Mouse (Mus musculus) hindbrain, embryonic 12.5 days (tissue): ENCODE measurements around the gene Trim44. TPM values are rescaled to one million over a fixed set of nuclear protein-coding genes. Genes with fewer than 3 reads are reported as not detected.

Experiments used
- ATAC-seq: fragments of 200-750 bp; cut with Nextera tagmentation; 2 replicates; pipeline ENCODE4 v1.8.0; 2017; ENCODE audit warnings: moderate TSS enrichment; ENCODE audit not compliant: low FRiP score
- H3K27ac ChIP-seq: fragments of 300-500 bp; sonication (generic); 2 replicates; pipeline ENCODE4 v1.5.1; 2016; ENCODE audit warnings: mild to moderate bottlenecking
- H3K27me3 ChIP-seq: fragments of 300-500 bp; sonication (generic); 2 replicates; pipeline ENCODE4 v1.6.1; 2016; ENCODE audit warnings: mild to moderate bottlenecking
- H3K36me3 ChIP-seq: fragments of 300-500 bp; sonication (generic); 2 replicates; pipeline ENCODE4 v1.6.1; 2016; ENCODE audit warnings: mild to moderate bottlenecking
- H3K4me1 ChIP-seq: fragments of 300-500 bp; sonication (generic); 2 replicates; pipeline ENCODE4 v1.6.1; 2016
- H3K4me2 ChIP-seq: fragments of 300-500 bp; sonication (generic); replicated peaks from 2 replicates; pipeline ENCODE4 v1.6.1; 2016; ENCODE audit warnings: mild to moderate bottlenecking
- H3K4me3 ChIP-seq: fragments of 300-500 bp; sonication (generic); 2 replicates; pipeline ENCODE4 v1.5.1; 2016; ENCODE audit warnings: mild to moderate bottlenecking
- H3K9ac ChIP-seq: fragments of 300-500 bp; sonication (generic); 2 replicates; pipeline ENCODE4 v1.6.1; 2016; ENCODE audit warnings: mild to moderate bottlenecking, moderate library complexity
- H3K9me3 ChIP-seq: fragments of 300-500 bp; sonication (generic); replicated peaks from 2 replicates; pipeline ENCODE4 v1.6.1; 2016; ENCODE audit warnings: mild to moderate bottlenecking
- WGBS: fragments of 180-500 bp; shearing (Covaris S2); methylation state at CpG from one replicate; pipeline ENCODE4 v1.1.7; 2016; 5-methylcytosine and 5-hydroxymethylcytosine counted together
- polyA plus RNA-seq: library from polyadenylated mRNA; unstranded; fragments of >200 nt; fragmentation: Nextera tagmentation; extraction: Ambion mirVana; gene quantifications from 2 replicates; pipeline ENCODE4 v1.2.1, GENCODE M21; 2016

Trim44 gene
- polyA plus RNA-seq, 1 experiment from 2014 or later, result 65.6 TPM

DNA sequence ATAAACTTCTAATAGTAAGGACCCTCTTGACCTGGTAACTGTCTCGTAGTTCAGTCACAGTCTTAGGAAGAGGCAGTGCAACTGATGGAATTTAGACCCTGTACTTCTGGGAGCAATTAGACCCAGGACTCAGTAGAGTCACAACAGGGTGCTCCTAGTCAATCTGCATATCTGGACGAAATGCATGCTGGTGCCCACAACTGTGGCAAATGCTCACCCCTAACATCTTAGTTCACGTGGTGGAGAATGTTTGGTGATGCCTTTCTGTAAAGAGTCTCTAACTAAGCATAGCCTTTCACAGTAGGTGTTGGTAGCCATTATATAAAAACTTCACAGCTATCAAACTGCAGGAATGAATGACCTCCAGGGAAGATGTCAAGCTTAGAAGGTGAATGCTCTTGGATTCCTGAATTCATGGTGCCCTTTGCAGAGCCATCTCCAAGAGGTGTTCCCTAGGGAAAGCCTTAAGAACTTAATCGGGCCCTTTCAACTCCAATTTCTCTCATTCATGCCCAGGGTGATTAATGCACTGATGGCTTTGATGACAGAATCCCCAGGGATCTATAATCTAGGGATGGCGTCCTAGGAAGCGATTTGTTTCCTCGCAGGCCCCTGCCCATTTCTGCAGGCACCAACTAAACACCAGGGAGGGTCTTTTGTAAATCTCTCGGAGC lies 29.9 kb upstream of the Trim44 start:
- no peaks in the 10 kb centered on the region for H3K36me3 ChIP-seq
- no peaks in the 10 kb centered on the region for H3K4me1 ChIP-seq
- H3K4me3 ChIP-seq, result no peak overlapping the region
- no peaks in the 10 kb centered on the region for H3K27me3 ChIP-seq
- H3K4me2 ChIP-seq, result no peak overlapping the region
- no peaks in the 10 kb centered on the region for H3K9me3 ChIP-seq
- no peak overlapping the region for H3K27ac ChIP-seq
- 25% methylated on average over 8 of the region's 8 CpGs for WGBS
- no peak for ATAC-seq
- no peak overlapping the region for H3K9ac ChIP-seq

DNA sequence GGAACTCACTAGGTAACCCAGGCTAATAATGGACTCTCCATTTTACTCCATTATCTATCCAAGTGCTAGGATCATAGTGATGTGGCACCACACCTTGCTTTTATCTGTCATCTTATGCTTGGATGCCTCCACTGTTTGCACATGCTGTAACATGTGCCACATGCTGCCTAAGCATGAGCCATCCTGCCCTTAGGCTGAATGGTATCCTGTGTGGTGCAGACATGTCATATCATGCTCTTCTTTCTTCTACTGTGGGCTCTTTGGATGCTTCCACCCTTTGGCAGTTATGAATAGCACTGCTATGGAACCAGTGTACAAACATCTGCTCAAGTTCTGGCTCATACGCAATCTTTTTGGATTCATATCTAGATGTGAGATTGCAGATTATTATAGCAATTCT lies 26.3 kb upstream of the Trim44 start:
- 100% methylated on average over 1 of the region's 1 CpGs for WGBS
- no peak for ATAC-seq

DNA sequence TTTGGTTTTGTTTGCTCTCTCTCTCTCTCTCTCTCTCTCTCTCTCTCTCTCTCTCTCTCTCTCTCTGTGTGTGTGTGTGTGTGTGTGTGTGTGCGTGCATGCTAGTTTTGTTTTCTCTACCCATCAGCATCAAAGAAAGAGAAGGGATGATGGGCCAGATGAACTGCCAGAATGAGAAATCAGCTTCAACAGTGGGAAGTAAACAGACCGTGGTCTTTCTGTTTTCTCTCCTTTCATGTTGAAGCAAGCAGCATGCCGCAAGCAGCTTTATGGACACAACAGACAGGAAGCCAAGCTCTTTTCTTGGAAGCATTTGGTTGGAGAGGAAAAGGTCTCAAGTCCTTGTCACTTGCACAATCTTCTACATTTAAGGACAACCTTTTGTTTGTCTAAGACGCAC lies 23.5 kb upstream of the Trim44 start:
- Histone ChIP-seq H3K27ac (no peak overlapping the region), H3K36me3 (no peaks in the 10 kb centered on the region), H3K4me3 (no peak overlapping the region), H3K4me2 (no peak overlapping the region), H3K9me3 (no peaks in the 10 kb centered on the region), H3K9ac (no peak overlapping the region), H3K27me3 (no peaks in the 10 kb centered on the region), H3K4me1 (no peaks in the 10 kb centered on the region)
- WGBS, result 54% methylated on average over 3 of the region's 4 CpGs
- ATAC-seq, result no peak

More for the DNA sequence above, 26.3 kb upstream of the Trim44 start:
- Histone ChIP-seq H3K27me3 (no peaks in the 10 kb centered on the region), H3K36me3 (no peaks in the 10 kb centered on the region), H3K27ac (no peak overlapping the region), H3K4me1 (no peaks in the 10 kb centered on the region), H3K4me3 (no peak overlapping the region), H3K9ac (no peak overlapping the region), H3K4me2 (no peak overlapping the region), H3K9me3 (no peaks in the 10 kb centered on the region)

DNA sequence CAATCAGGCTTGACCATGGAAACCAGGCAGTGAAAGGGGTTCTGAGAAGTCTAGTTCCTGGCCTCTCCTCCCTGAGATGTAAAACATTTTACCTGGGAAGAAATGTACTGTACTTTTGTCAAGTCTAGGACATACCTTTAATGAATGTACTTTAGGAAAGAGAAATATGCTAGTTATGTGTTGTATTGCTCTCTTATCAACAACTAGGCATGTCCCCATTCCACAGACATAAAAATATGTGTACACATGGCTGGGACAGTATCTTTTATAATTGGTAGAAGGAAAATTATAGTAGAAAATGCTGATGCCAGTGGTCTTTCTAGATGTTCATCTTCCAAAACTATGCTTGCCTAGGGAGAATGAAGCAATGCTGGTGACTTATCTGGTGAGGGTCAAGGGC lies 20.3 kb upstream of the Trim44 start:
- ATAC-seq, result no peak
- Histone ChIP-seq H3K4me1 (no peaks in the 10 kb centered on the region), H3K36me3 (no peaks in the 10 kb centered on the region), H3K27me3 (no peaks in the 10 kb centered on the region), H3K27ac (no peak overlapping the region), H3K4me3 (no peak overlapping the region), H3K9me3 (no peaks in the 10 kb centered on the region), H3K4me2 (no peak overlapping the region), H3K9ac (no peak overlapping the region)

DNA sequence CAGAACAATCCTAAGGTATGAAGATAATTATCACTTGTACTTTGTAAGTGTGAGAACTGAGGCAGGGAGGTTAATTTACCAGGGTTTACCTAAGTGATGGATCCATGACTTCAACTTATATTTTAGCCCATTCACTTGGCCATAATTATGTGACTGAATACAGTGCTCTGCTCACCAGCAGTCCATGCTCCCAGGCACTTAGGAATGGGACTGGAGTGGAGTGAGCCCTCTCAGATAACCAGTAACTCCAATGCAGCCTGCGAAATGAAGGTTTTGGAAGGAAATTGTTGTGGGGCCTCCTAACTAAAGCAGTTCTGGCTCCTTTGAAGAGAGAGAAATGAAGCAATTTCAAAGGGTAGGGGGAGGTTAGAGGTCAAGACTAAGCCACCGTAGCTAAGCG lies 18.8 kb upstream of the Trim44 start:
- WGBS, result 43% methylated on average over 3 of the region's 3 CpGs

DNA sequence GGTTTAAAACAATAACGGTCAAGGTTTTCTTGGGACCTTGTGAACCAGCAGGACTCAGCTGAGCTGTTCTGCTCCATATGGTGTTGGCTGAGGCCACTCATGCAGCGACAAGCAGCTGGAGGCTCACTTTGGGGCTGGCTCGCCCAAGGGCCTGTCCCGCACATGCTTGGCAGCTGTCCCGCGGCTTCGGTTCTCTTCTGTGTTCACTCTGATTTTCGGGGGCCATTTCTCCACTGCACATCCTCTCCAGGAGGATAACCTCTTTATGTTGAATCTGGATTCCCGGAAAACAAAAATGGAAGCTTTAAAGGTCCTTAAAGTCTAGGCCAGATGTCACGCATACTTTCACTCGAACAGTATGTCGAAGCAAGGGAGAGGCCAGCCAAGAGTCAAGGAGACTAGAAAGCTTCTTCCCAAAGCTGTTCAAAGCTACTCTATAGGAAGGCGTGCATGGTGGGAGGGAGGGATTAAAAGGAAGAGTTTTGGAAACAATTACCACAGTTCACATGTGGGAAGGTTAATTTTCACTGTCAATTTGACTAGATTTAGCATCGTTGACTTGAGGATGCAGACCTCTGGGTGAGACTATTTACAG lies 8.6 kb upstream of the Trim44 start:
- Histone ChIP-seq H3K4me2 (no peak overlapping the region), H3K27ac (no peak overlapping the region), H3K9me3 (no peaks in the 10 kb centered on the region), H3K4me1 (no peaks in the 10 kb centered on the region), H3K27me3 (no peaks in the 10 kb centered on the region), H3K36me3 (no peaks in the 10 kb centered on the region), H3K4me3 (no peak overlapping the region), H3K9ac (no peak overlapping the region)
- WGBS, result 89% methylated on average over 14 of the region's 14 CpGs
- ATAC-seq, result no peak

More for the DNA sequence above, 18.8 kb upstream of the Trim44 start:
- Histone ChIP-seq H3K36me3 (no peaks in the 10 kb centered on the region), H3K4me3 (no peak overlapping the region), H3K9me3 (no peaks in the 10 kb centered on the region), H3K27ac (no peak overlapping the region), H3K27me3 (no peaks in the 10 kb centered on the region), H3K4me2 (no peak overlapping the region), H3K4me1 (no peaks in the 10 kb centered on the region), H3K9ac (no peak overlapping the region)
- no peak for ATAC-seq

DNA sequence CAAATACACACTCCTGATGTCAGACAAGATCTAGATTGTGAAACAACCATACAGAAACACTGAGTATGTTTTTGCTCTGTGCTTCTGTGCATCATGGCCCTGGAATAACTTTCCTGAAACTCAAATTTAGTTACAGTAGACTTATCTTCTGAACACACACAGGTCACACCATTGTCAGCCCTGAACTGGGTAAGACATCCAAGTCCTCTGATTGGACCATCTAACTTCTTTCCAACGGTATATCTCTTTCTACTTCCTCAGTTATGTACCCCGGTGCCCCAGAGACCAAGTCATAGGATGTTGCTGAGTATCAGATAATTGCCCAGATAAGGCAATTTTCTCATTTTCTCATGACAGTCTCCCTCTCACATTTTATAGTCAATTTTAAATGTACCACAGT lies 5.1 kb upstream of the Trim44 start:
- peaks cover 2% of the 10 kb centered on the region for H3K4me1 ChIP-seq
- no peak overlapping the region for H3K9ac ChIP-seq
- no peak overlapping the region for H3K27ac ChIP-seq
- no peak overlapping the region for H3K4me3 ChIP-seq
- H3K27me3 ChIP-seq, result no peaks in the 10 kb centered on the region
- no peaks in the 10 kb centered on the region for H3K36me3 ChIP-seq
- no peak for ATAC-seq
- 83% methylated on average over 2 of the region's 2 CpGs for WGBS
- no peaks in the 10 kb centered on the region for H3K9me3 ChIP-seq
- no peak overlapping the region for H3K4me2 ChIP-seq

DNA sequence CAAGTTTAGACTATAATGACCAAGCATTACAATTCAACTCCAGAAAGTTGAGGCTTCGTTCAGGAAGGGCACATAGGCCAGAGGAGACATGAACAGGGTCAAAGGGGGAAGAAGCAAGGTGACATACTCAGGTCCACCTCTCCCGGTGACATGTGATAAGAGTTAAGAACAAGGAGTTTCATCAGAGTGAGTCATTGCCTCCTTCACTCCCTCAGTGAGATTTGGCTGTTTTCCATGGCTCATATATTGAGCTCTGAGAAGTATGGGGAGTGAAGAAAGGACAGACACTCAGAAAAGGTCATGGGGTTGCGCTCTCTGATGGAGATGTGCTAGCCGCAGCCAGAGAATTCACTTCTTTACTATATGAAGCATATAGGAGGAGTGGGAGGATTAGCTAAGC lies 3.0 kb upstream of the Trim44 start:
- Histone ChIP-seq H3K36me3 (no peaks in the 10 kb centered on the region), H3K9me3 (no peaks in the 10 kb centered on the region), H3K27ac (no peak overlapping the region), H3K27me3 (no peaks in the 10 kb centered on the region), H3K4me2 (no peak overlapping the region), H3K4me3 (no peak overlapping the region), H3K4me1 (peaks cover 11% of the 10 kb centered on the region), H3K9ac (no peak overlapping the region)
- no peak for ATAC-seq
- WGBS, result 82% methylated on average over 4 of the region's 4 CpGs

DNA sequence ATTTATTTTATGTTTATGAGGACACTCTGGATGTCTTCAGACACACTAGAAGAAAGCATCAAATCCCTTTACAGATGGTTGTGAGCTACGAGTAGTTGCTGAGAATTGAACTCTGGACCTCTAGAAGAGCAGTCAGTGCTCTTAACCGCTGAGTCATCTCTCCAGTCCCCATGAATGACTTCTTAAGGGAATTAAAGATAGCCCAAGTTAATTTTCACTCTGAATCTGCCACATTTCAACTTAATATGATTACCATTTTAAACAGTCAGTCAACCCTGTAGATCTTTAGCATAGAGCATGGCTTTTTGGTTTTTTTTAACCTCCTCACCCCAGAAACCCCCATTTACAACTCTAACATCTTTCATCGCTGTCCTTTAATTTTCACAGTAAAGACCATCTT lies 2.1 kb upstream of the Trim44 start:
- Histone ChIP-seq H3K4me2 (no peak overlapping the region), H3K4me3 (no peak overlapping the region), H3K27ac (no peak overlapping the region), H3K9ac (no peak overlapping the region), H3K27me3 (no peaks in the 10 kb centered on the region), H3K36me3 (no peaks in the 10 kb centered on the region), H3K9me3 (no peaks in the 10 kb centered on the region), H3K4me1 (peaks cover 11% of the 10 kb centered on the region)
- 90% methylated on average over 3 of the region's 3 CpGs for WGBS
- ATAC-seq, result no peak

DNA sequence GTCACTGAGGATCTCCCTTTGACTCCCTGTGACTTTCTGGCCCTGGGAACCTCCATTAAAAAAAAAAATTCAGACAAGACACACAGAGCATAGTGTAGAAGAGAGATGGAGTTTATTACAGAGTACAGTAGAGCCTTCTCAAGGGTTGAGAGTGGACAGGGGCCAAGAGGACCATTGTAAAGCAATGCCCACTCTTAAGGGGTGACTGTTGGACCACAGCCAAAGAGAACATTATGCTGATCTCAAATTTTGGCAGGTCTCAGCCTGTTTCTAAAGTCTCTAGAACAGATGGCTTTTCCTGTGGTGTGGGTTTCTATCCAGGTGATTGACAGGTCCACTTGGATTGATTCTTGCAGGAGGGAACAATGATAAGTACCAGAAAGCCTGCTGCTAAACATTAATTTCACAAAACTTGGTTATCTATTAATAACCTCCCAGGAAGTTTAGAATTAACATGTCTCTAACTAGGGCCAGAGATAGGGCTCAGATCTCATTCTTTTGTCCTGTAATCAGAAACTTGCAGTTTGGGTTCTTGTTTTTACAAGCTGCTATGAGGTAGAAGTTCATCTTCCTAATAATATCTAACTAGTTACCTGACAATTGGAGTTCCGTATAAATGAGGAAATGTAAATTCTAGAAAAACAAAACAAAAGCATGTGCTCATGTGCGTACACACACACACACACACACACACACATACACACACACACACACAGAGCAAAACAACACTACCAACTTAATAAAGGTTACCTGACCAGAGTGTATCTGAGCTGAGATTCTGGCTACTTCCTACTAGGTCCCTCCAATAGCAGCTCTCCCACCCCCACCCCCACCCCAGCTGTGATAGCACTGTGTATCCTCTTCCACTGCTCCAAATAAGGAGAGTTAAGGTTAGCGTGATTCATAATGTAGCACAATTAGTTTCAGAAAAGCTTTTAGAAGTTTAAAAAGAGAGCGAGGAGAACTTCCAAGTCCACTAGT lies 1.0 kb downstream of the Trim44 start:
- no peak overlapping the region for H3K4me2 ChIP-seq

DNA sequence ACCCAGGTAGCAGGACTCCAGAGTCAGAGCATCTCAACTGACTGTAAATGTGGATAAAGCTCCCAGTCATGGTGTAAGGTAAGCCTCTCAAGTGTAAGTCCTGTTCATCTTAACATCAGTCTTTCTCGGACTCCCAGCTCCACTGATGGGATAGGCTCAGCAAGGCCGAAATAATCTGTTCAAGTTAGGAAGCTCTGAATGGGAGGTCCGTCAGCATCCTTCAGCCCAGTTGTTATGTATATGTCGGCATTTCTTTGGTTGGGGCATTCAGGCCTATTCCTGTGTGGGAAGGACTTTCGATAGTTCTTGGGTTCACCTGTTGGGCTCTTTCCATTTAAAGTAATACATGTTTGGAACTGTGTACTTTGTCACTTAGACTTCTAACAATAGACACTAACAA lies 3.6 kb downstream of the Trim44 start:
- H3K4me3 ChIP-seq, result no peak overlapping the region
- H3K27me3 ChIP-seq, result no peaks in the 10 kb centered on the region
- WGBS, result 70% methylated on average over 5 of the region's 5 CpGs
- H3K4me2 ChIP-seq, result no peak overlapping the region
- H3K9me3 ChIP-seq, result no peaks in the 10 kb centered on the region
- no peaks in the 10 kb centered on the region for H3K36me3 ChIP-seq
- no peak for ATAC-seq
- H3K9ac ChIP-seq, result no peak overlapping the region
- peaks cover 29% of the 10 kb centered on the region for H3K4me1 ChIP-seq
- H3K27ac ChIP-seq, result no peak overlapping the region

More for the DNA sequence above, 1.0 kb downstream of the Trim44 start:
- Histone ChIP-seq H3K27ac (no peak overlapping the region), H3K36me3 (no peaks in the 10 kb centered on the region), H3K4me3 (no peak overlapping the region), H3K27me3 (no peaks in the 10 kb centered on the region), H3K9me3 (no peaks in the 10 kb centered on the region), H3K4me1 (peaks cover 11% of the 10 kb centered on the region), H3K9ac (no peak overlapping the region)
- ATAC-seq, result no peak
- WGBS, result 81% methylated on average over 4 of the region's 4 CpGs

DNA sequence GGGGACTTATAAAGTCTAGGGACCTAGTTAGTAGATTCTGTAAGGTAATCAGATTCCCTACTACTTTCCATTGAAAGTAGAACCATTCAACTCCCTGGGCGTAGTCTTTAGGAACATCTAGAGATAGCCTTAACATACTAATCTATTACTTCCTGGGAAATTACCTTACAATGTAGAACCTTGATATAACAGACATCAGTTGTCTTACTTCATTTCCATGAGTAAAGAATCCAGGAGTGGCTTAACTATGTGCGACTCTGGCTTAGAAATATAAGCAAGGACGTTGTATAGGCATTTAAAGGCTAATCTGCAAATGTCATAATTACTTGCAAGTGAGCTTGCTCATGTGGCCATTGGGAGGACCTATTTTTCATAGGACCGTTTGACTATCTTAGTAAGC lies 4.3 kb downstream of the Trim44 start:
- no peaks in the 10 kb centered on the region for H3K27me3 ChIP-seq
- H3K4me2 ChIP-seq, result no peak overlapping the region
- no peaks in the 10 kb centered on the region for H3K9me3 ChIP-seq
- peaks cover 29% of the 10 kb centered on the region for H3K4me1 ChIP-seq
- no peak overlapping the region for H3K4me3 ChIP-seq
- 92% methylated on average over 4 of the region's 4 CpGs for WGBS
- H3K36me3 ChIP-seq, result no peaks in the 10 kb centered on the region
- no peak for ATAC-seq
- H3K9ac ChIP-seq, result no peak overlapping the region
- H3K27ac ChIP-seq, result no peak overlapping the region
